Mouse (Mus musculus): ENCODE data around the gene Gad1.

Gad1 gene

GRCm38 (mm10) chr2:70629921-70630320 lies 77.0 kb downstream of the Gad1 start:
- DNase-seq, result no peak

GRCm38 (mm10) chr2:70631321-70631720 lies 78.4 kb downstream of the Gad1 start:
- no peak for DNase-seq

GRCm38 (mm10) chr2:70632412-70632811 lies 79.5 kb downstream of the Gad1 start:
- DNase-seq, result no peak

- DNase-seq, result no peak
Observed at GRCm38 (mm10) chr2:70634028-70634690, 81.3 kb downstream of the Gad1 start.

GRCm38 (mm10) chr2:70640968-70641367 lies 88.1 kb downstream of the Gad1 start:
- DNase-seq, result no peak

GRCm38 (mm10) chr2:70642971-70643565 lies 90.2 kb downstream of the Gad1 start:
- DNase-seq, result peak; percentile 10

GRCm38 (mm10) chr2:70645266-70645780 lies 92.5 kb downstream of the Gad1 start:
- DNase-seq, result no peak

GRCm38 (mm10) chr2:70647681-70648080 lies 94.8 kb downstream of the Gad1 start:
- no peak for DNase-seq

GRCm38 (mm10) chr2:70648271-70648670 lies 95.4 kb downstream of the Gad1 start:
- no peak for DNase-seq

GRCm38 (mm10) chr2:70649471-70649870 lies 96.6 kb downstream of the Gad1 start:
- no peak for DNase-seq
